Mouse (Mus musculus) cerebellum, adult 2 months (tissue): ENCODE data around the gene Akt3.

ENCODE experiments used
- CTCF ChIP-seq: fragments of 200-500 bp; IDR thresholded peaks from 2 replicates; pipeline ENCODE4 v1.5.1; 2011; ENCODE audit warnings: low read depth, mild to moderate bottlenecking, control low read depth, low read length, moderate library complexity, borderline replicate concordance; ENCODE audit not compliant: insufficient read depth
- POLR2A ChIP-seq: fragments of 200-500 bp; IDR thresholded peaks from 2 replicates; pipeline ENCODE4 v1.6.1; 2011; ENCODE audit warnings: low read length, control low read depth, borderline replicate concordance; ENCODE audit not compliant: insufficient read depth

DNA sequence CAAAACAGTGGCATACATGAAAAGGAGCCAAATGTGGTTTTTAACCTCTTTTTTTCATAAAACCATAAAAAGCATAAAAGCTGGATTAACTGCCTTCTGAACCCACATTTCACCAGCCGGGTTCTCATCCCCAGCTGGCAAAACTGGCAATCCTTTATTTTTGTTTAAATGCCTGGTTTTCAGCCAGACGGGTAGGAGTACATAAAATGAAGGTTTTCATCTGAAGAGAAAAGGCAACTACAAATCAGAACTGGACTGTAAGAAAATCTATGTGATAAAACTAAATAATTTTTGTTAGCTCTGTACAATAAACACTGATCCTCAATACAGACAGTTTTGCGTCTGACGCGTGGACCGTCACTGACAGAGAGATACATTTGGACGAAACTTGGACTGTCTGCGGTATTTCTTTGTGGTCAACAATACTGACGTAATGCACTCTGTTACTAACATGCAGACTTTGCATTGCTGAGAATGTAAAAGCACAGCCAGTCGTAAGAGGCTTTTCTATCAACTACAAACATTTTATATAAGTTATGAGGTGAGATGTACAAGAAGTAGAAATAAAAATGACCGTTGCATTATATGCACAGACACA is 206.5 kb downstream of the Akt3 start:
- no peak for TF ChIP-seq CTCF
- TF ChIP-seq POLR2A, result no peak
